Mouse (Mus musculus) E14TG2a.4 (cell line): ENCODE results near the gene Zmynd8.

Experiments used
- H3K27me3 ChIP-seq: 2 replicates; pipeline ENCODE4 v1.6.1; 2014; ENCODE audit warnings: low read length, control low read depth; ENCODE audit not compliant: insufficient read depth
- H3K36me3 ChIP-seq: 2 replicates; pipeline ENCODE4 v1.6.1; 2014; ENCODE audit warnings: low read length, control low read depth; ENCODE audit not compliant: insufficient read depth
- H3K4me1 ChIP-seq: replicated peaks from 2 replicates; pipeline ENCODE4 v1.6.1; 2014; ENCODE audit warnings: low read depth, low read length, control low read depth
- H3K4me3 ChIP-seq: replicated peaks from 2 replicates; pipeline ENCODE4 v1.5.1; 2014; ENCODE audit warnings: mild to moderate bottlenecking, low read length
- H3K9me3 ChIP-seq: 2 replicates; pipeline ENCODE4 v1.6.1; 2014; ENCODE audit warnings: low read length, control low read depth
- CTCF ChIP-seq: conservative IDR thresholded peaks from 2 replicates; pipeline ENCODE4 v1.5.1; 2014; ENCODE audit warnings: low read length
- NANOG ChIP-seq: IDR thresholded peaks from 2 replicates; pipeline ENCODE4 v1.6.1; 2014; ENCODE audit warnings: borderline replicate concordance, low read length, mixed read lengths
- POU5F1 ChIP-seq: IDR thresholded peaks from 2 replicates; pipeline ENCODE4 v1.6.1; 2014; ENCODE audit warnings: low read length, borderline replicate concordance

Zmynd8 gene

DNA sequence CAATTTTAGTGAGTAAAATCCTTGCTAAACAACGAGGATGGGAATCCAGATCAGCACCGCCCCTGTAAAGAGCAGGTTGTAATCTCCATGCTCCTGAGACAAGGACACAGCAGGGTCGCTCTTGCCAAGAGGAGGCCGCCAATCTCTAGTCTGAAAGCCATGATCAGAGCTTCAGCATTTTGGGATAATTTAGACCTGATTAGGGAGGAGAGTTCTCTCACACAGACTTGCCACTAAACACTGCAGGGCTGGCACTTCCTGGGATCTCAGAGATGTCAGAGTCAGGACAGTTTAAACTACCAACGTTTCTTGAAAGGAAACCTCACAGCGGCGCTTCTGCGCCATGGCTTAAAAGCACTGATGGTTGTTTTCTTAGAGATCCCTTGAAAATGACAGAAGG is 32.4 kb downstream of the Zmynd8 start:
- TF ChIP-seq NANOG (no peak), POU5F1 (no peak), CTCF (no peak)
- H3K4me1 ChIP-seq, result peaks cover 86% of the 10 kb centered on the region
- H3K27me3 ChIP-seq, result no peaks in the 10 kb centered on the region
- H3K9me3 ChIP-seq, result peaks cover 8% of the 10 kb centered on the region; the same call in 1 of the 2 replicates
- no peak overlapping the region for H3K4me3 ChIP-seq
- peaks cover 76% of the 10 kb centered on the region for H3K36me3 ChIP-seq

DNA sequence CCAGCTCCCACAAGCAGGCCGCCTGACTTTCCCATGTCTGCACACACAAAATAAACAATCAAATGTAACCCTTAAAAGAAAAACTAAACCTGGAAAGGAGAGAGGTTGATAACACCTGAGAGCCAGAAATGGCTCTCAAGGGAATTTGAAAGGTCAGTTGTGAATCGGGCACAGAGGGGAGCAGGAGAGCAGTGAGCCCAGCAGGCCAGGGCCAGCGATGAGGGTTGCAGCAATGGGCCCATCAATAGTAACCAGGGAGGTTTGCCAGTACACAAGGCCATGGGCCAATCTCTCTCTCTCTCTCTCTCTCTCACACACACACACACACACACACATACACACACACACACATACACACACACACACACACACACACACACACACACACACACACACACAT is 34.0 kb downstream of the Zmynd8 start:
- peaks cover 93% of the 10 kb centered on the region for H3K4me1 ChIP-seq
- TF ChIP-seq CTCF (no peak), NANOG (no peak), POU5F1 (no peak)
- H3K27me3 ChIP-seq, result no peaks in the 10 kb centered on the region
- H3K36me3 ChIP-seq, result peaks cover 68% of the 10 kb centered on the region
- no peak overlapping the region for H3K4me3 ChIP-seq
- H3K9me3 ChIP-seq, result no peaks in the 10 kb centered on the region

DNA sequence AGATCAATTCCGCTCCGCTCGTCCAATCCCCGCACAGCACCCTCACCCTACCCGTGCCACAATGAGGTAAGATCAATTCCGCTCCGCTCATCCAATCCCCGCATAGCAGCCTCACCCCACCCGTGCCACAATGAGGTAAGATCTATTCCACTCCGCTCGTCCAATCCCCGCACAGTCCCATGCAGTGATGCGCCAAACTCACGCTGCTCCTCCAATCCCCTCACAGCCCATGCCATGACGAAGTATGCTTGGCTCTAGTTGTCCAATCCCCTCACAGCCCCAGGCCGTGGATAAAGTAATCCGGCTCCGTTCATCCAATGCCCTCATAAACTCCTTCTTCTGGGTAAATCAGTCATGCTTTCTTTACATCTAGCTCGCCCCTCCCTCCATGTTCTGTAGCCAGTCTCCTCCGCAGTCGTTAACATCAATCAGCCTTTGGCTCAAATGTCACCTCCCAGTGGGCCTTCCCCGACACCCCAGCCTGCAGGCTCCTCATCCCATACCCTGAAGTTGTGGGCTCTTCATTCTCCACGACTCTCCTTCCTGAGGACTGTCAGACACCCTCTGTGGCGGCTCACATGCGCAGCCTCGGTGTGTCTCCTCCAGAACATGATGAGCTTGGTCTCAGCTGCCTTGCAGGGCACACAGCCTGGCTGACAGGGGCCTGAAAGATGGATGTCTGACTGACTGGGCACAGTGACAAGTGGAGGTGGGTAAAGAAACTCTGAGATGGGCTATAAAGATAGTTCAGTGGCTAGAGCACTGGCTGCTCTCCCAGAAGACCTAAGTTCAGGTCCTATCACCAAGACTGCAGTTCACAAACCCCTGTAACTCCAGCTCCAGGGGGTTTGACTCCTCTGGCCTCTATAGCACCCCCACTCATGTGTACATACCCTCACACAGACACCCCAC is 36.9 kb downstream of the Zmynd8 start:
- Histone ChIP-seq H3K4me3 (peak overlapping the region; percentile 80), H3K36me3 (peaks cover 51% of the 10 kb centered on the region), H3K9me3 (no peaks in the 10 kb centered on the region), H3K4me1 (peaks cover 91% of the 10 kb centered on the region), H3K27me3 (no peaks in the 10 kb centered on the region)
- TF ChIP-seq NANOG (no peak), CTCF (no peak), POU5F1 (no peak)

DNA sequence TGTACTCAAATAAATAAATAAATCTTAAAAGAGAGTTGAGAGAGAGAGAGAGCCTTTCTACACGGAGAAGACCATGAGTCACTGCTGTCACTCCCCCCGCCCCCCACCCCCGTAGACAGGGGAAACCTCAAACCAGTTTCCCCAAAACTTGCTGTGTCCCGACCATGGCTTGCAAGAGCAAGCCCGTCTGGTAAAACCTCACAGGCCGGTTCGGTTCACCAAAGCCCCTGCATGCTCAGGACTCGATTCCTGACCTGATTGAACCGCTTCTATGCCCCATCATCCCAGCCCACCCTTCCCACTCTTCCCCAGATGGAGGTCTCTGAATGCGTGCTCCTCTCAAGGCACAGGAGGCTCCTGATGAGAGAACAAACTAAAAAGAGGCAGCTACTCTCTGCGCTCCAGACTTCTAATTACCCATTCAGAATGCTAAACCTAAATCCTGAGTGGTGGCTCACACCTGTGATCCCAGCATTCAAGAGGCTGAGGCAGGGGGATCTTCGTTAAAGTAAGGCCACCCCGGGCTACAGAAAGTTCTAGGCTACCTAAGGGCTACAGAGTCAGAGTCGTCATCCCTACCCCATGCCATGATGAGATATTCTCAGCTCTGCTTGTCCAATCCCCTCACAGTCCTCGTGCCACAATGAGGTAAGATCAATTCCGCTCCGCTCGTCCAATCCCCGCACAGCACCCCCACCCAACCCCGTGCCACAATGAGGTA is 37.7 kb downstream of the Zmynd8 start:
- no peaks in the 10 kb centered on the region for H3K9me3 ChIP-seq
- H3K36me3 ChIP-seq, result peaks cover 49% of the 10 kb centered on the region
- TF ChIP-seq POU5F1, result no peak
- TF ChIP-seq NANOG, result no peak
- no peak for TF ChIP-seq CTCF
- H3K4me1 ChIP-seq, result peaks cover 91% of the 10 kb centered on the region
- peak overlapping the region; percentile 80 for H3K4me3 ChIP-seq
- no peaks in the 10 kb centered on the region for H3K27me3 ChIP-seq

DNA sequence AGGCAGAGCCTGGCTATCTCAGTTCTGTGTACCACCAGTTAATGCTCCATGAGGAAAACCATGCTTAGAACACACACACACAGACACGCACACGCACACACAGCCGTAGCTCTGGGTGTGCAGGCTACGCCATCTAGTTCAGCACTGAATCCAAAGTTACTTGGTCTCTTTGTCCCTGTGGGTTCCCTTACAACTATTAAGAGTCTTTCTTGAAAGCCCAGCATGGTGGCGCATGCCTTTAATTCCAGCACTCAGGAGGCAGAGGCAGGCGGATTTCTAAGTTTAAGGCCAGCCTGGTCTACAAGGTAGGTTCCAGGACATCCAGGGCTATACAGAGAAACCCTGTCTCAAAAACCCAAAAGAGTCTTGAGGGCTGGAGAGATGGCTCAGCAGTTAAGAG is 38.4 kb downstream of the Zmynd8 start:
- Histone ChIP-seq H3K9me3 (no peaks in the 10 kb centered on the region), H3K4me1 (peaks cover 93% of the 10 kb centered on the region), H3K4me3 (peak overlapping the region; percentile 80), H3K36me3 (peaks cover 53% of the 10 kb centered on the region), H3K27me3 (no peaks in the 10 kb centered on the region)
- no peak for TF ChIP-seq POU5F1
- no peak for TF ChIP-seq NANOG
- TF ChIP-seq CTCF, result no peak

DNA sequence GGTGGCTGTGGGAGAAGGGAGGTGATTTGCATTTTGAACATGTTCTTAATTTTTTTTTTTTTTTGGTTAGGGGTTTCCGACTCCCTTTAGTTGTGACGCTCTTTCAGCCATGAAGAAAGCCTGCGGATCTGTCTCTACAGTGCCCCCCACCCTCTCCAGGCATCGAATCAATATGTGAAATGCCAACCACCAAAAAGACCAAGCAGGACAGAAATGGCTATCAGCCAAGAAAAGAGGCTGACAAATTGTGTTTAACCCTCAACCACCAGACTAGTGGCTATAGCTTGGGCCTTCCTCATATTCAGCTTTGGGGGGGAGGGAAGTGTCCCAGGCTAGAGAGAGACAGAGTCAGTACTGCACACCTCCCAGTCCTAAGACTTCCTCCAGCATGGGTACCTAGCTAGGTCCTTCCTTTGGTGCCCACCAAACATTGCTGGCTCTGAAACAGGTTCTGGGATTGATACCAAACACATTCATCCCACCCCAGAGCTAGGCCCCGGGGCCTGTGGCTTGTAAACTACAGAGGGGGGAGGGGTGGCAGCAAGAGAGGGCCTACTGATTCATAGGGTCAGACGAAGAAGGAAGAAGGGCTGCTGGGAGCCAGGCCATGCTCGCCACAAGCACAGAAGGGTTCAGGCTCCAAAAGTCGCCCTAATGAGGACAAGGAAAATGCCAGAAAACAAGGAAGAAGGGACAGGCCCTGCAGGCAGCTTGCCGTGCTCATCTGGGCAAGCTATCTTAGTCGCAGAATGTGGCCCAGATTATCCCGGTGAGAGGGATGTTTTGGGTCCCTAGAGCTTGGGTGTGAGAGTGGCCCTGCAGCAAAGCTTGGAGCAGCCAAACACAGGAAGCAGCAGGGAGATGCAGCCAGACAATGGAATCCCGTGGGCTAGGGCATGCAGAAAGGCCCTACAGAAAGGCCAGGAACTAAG is 40.1 kb downstream of the Zmynd8 start:
- Histone ChIP-seq H3K36me3 (peaks cover 59% of the 10 kb centered on the region), H3K9me3 (no peaks in the 10 kb centered on the region), H3K4me1 (peaks cover 95% of the 10 kb centered on the region), H3K27me3 (no peaks in the 10 kb centered on the region), H3K4me3 (peak overlapping the region; percentile 80)
- TF ChIP-seq NANOG (no peak), CTCF (no peak), POU5F1 (no peak)

DNA sequence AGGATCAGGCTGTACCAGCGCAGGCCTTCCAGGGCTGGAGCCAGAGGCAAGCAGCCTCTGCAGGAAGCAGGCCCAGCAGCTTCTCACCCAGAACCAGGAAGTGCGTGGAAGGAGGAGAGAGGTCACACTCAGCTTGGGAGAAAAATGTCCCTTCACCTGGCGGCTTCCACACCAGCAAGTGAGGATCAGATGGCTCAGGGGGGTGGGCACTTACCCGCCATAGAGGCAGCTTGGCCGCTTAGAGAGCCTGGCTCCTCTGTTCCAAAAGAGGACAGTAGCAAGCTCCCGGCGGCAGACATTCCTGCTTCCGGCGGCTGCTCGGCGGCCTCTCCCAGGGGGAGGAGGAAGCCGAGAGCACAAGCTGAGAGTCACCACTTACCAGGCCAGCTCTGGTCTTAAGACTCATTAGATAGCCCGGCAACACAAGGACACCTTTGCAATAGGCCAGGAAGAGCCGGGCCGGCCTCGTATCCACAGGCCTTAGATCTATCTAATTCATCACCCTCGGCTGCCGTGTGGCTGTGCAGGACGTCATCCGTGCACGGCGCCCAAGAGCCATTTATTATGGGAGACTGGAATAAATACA is 40.9 kb downstream of the Zmynd8 start:
- TF ChIP-seq POU5F1, result no peak
- no peak for TF ChIP-seq CTCF
- no peak for TF ChIP-seq NANOG
- peaks cover 95% of the 10 kb centered on the region for H3K4me1 ChIP-seq

DNA sequence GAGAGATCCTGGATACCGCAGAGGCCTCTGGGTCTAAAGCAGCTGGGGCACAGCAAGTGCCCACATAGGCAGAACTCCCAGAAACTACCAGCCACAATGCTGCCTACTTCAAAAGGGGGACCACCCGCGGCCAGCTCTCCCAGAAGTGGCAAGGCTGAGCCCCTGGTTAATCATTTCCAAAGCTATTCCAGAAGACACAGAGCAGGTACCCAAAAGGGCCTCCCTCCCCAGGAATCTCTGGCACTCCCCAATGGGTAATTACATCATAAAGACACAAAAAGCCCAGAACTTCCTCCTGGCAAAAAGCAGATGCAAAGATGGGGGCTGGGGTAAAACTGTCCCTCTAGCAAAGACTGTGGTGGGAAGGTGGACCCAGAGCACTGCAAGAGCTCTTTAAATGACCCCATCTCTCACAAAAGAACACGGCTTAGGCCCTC is 41.4 kb downstream of the Zmynd8 start:
- peaks cover 95% of the 10 kb centered on the region for H3K4me1 ChIP-seq
- no peaks in the 10 kb centered on the region for H3K27me3 ChIP-seq
- H3K9me3 ChIP-seq, result no peaks in the 10 kb centered on the region
- peaks cover 59% of the 10 kb centered on the region for H3K36me3 ChIP-seq
- peak overlapping the region; percentile 80 for H3K4me3 ChIP-seq
- no peak for TF ChIP-seq CTCF
- no peak for TF ChIP-seq NANOG
- TF ChIP-seq POU5F1, result no peak

More for the DNA sequence above, 40.9 kb downstream of the Zmynd8 start:
- H3K4me3 ChIP-seq, result peak overlapping the region; percentile 80
- peaks cover 58% of the 10 kb centered on the region for H3K36me3 ChIP-seq
- no peaks in the 10 kb centered on the region for H3K27me3 ChIP-seq
- no peaks in the 10 kb centered on the region for H3K9me3 ChIP-seq
